Mouse (Mus musculus): ENCODE results near the gene Fgfr2.

DNA sequence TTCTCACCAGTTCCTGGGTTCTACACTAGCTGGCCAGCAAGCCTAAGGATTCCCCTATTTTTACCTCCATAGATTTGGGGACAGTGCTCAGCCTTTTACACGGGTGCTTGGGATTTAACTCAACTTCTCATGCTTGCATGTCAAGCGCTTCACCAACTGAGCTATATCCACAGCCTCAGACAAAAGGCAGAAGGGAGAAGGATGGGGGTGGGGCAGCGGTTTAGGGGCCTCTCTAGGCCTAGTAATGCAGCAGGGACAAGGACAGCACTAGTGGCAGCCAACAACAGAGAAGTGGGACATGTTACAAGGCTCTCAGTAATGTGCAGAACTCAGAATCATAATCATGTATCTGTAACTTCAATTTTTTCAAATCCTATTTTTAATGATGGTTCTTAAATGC is 1955.4 kb downstream of the Fgfr2 start:
- TF ChIP-seq CTCF (IDR thresholded peaks at IDR 0.05; ENCODE audit: insufficient read depth, low read length) (no peak), POLR2A (IDR thresholded peaks at IDR 0.05; ENCODE audit: borderline replicate concordance, extremely low read depth, low read depth, low read length) (no peak)
